Mouse (Mus musculus) kidney, postnatal 14 days (tissue): Measurements from ENCODE around the gene Aplp2.
"Not testable (repeated sequence)": the region's sequence is repeated elsewhere in the genome, so short reads cannot be mapped to it uniquely, and the experiment has no call there.

Experiments
- DNase-seq: peaks from one replicate; pipeline ENCODE4 v3.0.0; 2022; ENCODE audit warnings: mixed read lengths

The Aplp2 gene

GRCm38 (mm10) chr9:31176379-31177130 is 35.1 kb downstream of the Aplp2 start:
- peak; percentile 82 for DNase-seq

DNA sequence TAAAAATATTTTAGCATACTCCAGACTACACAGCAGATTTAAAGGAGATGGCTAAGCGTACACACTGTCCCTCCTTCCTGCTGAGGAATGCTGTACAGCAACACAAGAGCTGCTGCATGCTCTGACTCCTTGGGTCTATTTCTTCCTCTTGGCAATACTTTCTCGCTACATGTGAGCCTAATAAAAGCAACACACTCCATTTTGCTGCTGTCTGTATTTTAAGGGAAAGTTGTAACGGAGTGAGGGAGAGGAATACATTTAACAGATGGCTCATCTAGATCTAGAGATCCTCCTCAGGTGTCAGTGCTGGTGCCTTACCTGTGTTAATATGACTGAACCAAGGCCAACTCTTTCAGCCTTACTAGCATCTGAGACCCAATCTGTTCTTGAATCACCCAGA is 35.6 kb downstream of the Aplp2 start:
- no peak for DNase-seq

DNA sequence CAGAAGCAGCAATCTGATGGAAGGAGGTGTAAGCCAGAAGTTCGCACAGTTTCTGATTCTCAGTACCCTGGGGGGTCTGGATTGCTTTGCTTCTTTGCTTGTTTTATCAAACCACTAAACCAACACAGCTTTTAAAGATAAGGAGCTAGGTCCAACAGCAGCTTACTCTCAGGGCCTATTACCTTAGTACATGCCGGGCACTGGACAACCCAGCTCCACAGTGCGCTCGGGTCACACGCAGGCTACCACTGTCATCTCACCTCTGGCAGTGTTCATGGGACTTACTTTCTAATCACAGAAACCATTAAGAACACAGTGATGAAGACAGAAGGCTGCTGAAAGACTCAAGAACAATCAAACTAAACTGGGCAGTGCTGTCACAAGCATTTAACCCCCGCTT is 36.3 kb downstream of the Aplp2 start:
- no peak for DNase-seq

DNA sequence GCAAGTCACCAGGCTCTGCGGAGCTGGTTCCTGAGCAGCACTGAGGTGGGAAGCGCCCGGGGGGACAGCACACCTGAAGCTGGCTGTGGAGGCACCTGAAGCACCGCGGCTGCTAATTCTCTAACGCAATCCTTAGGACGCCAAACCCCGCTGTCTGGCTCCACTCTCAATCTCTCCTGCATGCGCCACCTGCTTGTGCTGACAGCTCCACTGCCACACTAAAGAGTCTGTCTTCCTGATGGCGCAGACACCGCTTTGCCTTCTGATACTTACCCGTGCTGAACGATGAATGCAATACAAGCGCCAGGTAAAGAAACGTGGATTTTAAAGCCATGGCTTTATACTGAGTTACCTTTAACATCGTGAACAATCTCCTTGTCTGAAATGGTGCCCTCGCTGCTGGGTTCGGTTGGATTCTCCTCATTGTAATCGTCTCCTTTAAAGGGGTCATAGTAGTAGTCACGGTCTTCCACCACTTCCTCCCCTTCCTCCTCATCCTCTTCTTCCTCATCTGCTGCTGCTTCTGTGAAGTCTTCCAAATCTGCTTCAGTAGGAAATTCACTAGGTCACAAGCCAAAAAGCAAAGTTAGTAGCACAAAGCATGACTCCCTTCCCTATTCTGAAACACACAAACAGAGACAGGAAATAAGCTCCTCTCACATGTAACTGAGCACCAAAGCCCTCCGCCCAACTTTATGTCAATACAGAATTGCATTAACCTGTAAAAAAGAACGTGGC is 43.1 kb downstream of the Aplp2 start:
- DNase-seq, result no peak

DNA sequence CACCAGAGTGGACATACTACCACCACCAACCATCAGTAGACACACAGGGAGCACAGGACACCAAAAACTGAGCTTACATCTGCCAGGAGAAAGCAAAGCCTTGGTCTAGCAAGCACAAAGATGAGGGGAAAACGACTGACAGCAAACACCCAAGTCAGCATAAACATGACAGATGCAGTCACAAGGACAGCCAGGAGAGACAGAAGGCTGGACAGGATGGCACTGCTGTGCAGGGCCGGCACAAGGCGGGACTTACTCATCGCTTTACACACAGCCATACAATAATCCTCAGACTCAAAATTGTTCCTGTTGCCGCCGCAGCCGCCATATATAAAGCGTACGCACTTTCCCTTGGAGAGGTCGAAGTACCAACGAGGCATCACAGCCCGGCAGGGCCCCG is 44.3 kb downstream of the Aplp2 start:
- DNase-seq, result no peak

GRCm38 (mm10) chr9:31165505-31165904 is 46.1 kb downstream of the Aplp2 start:
- DNase-seq, result not testable (repeated sequence)

DNA sequence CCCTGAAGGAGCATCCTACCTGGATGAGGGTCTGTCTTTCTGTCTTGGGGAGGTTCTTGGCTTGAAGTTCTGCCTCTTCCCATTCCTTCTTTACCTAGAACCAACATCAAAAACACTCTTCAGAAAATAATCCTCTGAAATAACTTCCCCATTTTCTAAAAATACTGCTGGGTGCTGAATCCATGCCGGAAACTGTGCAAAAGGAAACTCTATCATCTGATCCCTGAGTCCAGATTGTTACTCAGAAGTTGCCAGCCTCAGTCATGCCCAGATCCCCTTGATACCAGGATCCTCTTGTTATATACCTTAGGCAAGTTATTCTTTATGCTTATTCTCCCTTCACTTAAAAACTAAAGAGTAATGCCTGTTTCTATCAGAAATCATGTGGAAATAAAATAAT is 48.3 kb downstream of the Aplp2 start:
- no peak for DNase-seq

- no peak for DNase-seq
Observed at GRCm38 (mm10) chr9:31162911-31163310, 48.7 kb downstream of the Aplp2 start.

DNA sequence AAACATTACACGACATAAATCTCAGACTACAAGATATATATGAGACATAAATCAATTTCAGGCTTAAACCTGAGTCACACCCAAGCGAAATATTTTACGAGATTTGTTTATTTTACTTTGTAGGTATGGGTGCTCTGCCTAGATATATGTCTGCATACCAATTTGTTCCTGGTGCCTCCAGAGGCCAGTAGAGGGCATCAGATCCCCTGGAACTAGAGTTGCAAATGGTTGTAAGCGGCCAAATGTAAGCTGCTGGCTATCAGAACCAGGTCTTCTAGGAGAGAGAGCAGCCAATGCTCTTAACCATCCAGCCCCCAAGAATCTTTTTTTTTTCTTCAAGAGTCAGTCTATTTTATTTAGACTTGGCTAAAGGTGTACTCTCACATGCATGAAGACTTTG is 51.7 kb downstream of the Aplp2 start:
- peak; percentile 32 for DNase-seq

DNA sequence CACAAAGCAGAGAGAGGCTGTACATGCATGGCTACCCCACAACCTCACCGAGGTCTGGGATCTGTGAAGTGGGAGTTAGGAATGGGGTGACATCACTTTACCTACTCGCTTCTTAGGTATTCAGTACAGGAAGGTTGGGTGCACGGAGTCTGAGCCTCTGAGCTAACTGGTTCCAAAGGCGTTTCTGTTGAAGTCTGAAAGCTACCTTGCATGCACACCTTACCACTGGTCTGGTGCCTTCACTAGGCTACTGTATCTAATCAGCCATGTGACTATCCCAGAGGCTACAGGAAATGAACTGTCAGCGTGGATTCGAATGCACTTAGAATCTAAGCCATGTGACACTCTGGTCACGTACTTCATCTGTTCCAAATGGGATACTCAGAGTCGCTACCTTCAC is 55.0 kb downstream of the Aplp2 start:
- DNase-seq, result no peak

DNA sequence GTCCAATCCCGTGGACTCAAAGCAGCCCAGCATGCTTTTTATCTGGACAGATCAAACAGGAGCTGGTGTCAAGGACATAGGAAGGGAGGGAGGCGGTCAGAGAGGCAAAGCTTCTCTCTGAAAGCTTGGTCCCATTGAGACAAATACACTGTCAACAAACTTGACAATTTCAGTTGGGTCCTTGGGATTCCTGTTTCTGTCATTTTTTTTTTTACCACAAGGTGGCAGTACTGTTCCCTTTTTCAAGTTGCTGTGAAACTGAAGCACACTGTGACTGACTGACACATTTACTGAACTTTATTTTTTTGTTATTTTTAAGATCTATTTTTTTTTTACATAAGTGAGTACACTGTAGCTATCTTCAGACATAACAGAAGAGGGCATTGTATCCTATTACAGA is 60.6 kb downstream of the Aplp2 start:
- no peak for DNase-seq

DNA sequence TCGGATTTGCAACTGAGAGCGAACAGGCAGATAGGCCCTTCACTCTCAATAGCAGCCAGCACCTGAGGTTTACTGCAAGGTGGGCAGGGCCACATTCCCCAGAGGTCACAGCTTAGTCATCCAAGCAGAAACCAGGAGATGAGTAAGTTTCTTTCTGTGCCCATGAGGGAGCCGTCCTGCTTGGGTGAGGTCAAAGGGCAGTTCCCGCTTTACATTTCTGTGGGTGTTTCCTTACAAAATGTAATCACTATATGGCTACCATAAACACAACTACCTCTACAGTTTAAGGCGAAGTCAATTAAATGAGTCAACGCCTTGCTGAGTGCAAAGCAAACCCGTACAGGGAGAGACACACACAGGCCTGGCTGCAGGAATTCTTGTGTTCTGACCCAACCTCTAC is 63.5 kb downstream of the Aplp2 start:
- DNase-seq, result peak; percentile 26

DNA sequence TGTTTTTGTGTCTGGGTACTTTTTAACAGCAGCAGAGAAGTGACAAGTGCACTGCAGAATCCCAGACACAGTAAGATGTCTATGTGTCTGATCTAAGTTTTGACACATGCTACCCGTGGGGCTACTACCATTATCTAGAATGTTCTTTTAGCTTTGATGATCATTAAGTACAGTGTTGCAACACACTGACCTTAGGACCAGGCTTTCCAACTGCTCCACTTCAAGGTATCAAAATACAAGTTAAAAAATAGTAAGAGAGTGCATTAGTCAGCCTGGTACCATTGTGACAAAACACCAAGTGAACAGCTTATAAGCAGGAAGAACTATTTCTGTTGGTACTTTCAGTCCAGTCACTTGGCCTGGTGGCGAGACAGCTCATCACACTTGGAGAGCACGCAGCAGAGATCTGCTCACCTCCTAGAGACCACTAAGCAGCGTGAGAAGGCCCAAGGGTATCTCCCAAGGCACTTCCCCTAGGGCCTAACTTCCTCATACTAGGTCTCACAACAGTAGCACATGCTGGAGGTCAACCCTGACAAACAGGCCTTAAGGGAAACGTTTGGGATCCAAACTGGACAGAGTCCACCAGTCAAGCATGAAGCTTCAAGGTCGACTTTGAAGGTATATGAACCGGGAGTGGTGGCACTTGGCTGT is 66.2 kb downstream of the Aplp2 start:
- peak; percentile 28 for DNase-seq

GRCm38 (mm10) chr9:31142924-31143323 is 68.7 kb downstream of the Aplp2 start:
- DNase-seq, result no peak

DNA sequence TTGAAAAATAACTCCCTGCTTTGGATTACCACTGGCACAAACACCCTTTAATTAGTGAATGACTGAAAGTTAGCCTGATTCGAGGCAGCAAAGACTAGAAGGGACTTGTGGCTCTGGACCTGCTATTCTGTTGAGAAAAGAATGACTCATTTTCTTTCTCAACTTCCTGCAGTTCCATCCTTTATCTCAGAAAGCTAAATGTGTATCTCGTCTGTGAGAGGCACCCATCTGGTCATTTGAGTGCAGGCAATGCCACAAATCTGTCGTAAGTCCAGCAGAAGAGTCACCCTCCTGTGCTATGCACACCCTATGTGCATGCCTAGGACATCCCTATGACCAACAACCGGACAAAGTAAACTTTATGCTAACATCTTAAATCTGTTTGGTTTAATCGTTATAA is 78.5 kb downstream of the Aplp2 start:
- DNase-seq, result no peak

DNA sequence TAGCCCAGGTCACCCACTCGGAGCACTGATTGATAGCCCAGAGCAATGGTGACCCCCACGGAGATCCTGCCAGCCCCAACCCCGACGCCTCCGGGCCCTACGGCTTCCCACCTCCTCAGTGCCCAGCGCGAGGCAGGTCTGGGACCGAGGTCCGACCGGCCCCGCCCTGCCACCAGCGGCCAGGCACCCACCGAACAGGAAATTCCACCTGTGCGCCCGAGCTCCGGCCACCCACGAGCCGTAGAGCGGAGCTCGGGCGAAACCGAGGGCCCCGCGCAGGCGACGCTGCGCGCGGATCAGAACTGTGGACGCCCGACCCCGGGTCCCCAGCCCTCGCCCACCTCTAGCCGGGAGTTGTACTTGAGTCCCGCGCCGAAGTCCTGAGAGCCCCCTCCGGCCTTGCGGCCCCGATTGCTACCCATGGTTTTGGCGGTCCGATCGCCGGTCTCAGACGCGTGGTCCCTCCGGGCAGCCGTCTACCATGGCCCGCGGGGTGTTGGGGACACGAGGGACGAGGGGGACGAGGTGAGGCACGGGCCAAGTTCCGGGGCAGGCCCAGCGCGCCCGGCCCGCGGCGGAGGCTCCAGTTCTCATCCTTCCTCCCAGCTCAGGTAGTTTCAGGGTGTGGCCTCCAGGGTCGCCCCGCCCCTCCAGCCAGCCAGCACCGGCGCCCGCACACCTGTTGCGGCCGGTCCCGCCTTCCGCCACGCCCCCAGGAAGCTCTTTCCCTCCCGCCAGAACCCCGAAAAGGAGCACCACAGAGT is 80.2 kb downstream of the Aplp2 start, which contains the start of gene St14:
Gene St14 (minus strand): TSS at position 649 of the 764 bp plus-strand sequence.
- DNase-seq, result peak; percentile 88

DNA sequence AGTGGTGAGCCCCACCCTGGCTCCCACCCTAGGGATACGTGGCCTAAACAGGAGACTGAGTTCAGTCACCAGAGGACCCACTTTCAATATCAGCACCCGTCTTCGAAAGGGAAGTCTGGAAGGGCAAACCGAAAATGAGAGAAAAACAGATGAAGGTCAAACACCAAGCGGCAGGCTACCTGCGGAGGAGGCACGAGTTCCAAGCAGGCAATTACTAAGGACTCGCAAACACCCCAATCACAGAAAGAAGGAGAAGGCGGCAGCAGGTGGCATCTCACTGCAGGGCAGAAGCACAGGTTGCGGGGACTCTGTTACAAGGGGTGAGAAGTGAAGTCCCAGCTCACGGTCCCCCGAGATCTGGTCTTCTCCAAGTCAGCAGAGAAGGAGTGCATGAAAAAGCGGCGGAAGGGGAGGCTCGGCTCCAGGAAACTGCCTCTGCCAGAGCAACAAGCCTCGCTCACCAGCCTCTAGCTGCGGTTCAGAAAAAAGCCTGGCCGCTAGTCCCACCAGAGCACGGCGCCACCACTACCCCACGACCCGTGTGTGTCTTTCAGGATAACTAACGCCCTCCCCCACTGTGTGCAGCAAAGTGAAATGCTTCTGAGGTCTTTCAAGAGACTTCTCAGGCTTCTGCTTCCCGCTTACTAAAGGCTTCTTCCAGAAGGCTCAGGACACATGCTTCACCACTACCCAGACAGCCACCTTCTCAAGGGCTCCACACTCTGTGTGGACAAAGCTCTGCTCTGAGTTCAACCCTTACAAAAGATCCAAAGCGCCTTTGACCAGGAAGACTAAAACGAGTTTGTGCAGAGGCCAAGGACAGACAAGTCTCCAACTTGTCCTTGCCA is 81.0 kb downstream of the Aplp2 start:
- peak; percentile 17 for DNase-seq

- no peak for DNase-seq
Observed at GRCm38 (mm10) chr9:31129956-31130355, 81.7 kb downstream of the Aplp2 start.

GRCm38 (mm10) chr9:31127876-31128465 is 83.6 kb downstream of the Aplp2 start:
- peak; percentile 29 for DNase-seq

DNA sequence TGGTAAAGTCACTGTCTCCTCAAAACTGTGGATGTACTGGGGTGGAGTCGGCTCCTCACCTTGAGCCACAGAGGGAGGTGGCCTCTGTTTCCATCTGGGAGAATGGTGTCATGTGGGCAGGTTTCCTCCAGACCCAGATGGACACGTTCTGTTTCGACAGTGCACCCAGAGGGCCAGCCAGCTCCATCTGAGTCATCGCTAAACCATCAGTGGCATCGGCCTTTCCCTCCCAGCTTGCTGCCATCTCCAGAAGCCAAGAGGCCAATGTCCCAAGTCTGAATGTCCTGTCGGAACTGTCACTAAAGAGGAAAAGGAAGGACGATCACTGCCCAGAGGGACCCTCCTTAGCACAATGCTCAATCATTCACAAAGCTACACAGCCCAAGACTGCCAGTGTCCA is 85.5 kb downstream of the Aplp2 start:
- DNase-seq, result no peak

DNA sequence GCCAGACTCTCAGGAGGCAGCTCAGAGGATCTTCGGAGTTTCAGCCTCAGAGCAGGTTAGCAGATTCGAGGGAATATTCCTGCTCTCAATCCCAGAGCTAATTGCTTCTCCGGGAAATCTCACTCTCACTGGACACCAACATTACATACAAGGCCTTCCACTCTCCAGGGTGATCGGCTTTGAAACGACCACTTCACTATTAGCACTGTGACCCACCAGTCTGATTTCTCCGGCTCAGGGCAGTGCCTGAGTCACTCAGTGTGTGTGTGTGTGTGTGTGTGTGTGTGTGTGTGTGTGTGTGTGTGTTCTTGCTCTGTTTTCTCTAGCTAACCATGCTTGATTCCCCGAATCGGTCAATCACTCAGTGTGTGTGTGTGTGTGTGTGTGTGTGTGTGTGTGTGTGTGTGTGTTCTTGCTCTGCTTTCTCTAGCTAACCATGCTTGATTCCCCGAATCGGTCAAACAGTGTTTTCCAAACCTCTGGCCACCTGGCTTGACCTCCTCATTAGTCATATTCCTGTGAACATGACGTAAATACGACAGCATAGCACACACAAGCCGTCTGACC is 89.1 kb downstream of the Aplp2 start:
- DNase-seq, result no peak
